Mouse (Mus musculus): ENCODE results near the gene Cox8b.

DNA sequence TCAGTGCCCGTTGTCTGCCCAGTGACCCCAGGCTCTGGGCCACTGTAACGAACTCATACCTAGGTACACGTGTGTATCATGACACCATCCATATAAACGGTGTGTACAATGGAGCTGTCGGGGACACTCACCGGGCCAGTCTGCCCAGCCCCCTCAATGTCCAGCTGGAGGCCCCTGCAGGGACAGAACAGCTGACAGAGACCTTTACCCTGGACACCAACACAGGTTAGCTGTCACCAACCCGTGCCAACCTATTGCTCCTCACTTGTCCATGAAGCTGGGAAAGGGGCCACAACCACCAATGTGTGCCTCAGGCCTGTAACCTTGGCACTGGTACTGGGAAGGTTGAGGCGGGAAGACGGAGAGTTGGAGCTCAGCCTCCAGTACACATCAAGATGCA is 42.1 kb upstream of the Cox8b start:
- TF ChIP-seq CTCF (IDR thresholded peaks at IDR 0.05; ENCODE audit: low read depth) (no peak), EP300 (IDR thresholded peaks at IDR 0.05; ENCODE audit: low read depth) (no peak)

All from heart, postnatal 0 days (tissue).